Mouse (Mus musculus): ENCODE data around the gene Ptpn5.

DNA sequence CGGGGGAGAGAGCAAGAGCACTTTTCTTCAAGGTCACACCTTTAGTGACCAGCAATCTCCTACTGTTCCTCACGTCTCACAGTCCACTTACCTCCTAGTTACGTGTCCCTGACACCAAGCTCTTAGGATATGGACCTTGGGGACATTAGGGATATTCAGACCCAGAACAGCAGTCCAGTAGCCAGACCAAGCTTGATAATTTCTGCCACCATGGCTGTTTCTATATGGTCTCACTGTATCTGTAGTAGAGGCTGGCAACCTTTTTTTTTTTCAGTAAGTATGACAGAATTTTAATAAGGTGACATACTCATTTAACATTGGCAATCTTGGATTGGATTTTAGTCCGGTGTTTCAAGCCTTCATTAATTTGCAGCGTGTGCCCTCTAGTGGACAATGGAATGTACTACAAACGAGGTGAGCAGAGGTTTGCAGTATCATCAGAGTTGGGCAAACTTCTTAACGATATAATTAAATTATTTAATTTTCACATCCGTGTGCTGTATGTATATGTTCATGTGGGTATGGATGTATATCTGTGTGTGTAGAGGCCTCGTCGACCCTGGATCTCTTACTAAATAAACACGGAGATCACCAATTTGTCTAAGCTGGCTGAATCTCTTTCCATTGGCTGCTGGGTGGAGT is 17.1 kb upstream of the Ptpn5 start:
- TF ChIP-seq EP300 (IDR thresholded peaks at IDR 0.05) (no peak), CTCF (IDR thresholded peaks at IDR 0.05) (peak; percentile 91)
